Mouse (Mus musculus) myocyte (in vitro differentiated cells): ENCODE measurements around the gene Ddx52. TPM values are rescaled to one million over a fixed set of nuclear protein-coding genes. Genes with fewer than 3 reads are reported as not detected.

Experiments
- H3K27me3 ChIP-seq: one replicate; pipeline ENCODE4 v1.6.1; 2011; ENCODE audit not compliant: control insufficient read depth, insufficient read depth, insufficient read length
- H3K36me3 ChIP-seq: one replicate; pipeline ENCODE4 v1.6.1; 2011; ENCODE audit not compliant: control insufficient read depth, insufficient read depth
- H3K4me2 ChIP-seq: one replicate; pipeline ENCODE4 v1.6.1; 2011; ENCODE audit warnings: low read depth, control low read depth
- H3K4me3 ChIP-seq: one replicate; pipeline ENCODE4 v1.5.1; 2011; ENCODE audit warnings: mild to moderate bottlenecking, control low read depth, moderate library complexity
- H3K79me2 ChIP-seq: one replicate; pipeline ENCODE4 v1.6.1; 2011; ENCODE audit not compliant: control insufficient read depth, insufficient read depth
- H3ac ChIP-seq: one replicate; pipeline ENCODE4 v1.6.1; 2011; ENCODE audit not compliant: control insufficient read depth, insufficient read length
- CEBPB ChIP-seq: IDR thresholded peaks from 2 replicates; pipeline ENCODE4 v1.6.1; 2011; ENCODE audit warnings: mild to moderate bottlenecking, moderate library complexity; ENCODE audit not compliant: poor library complexity, insufficient read depth, severe bottlenecking
- E2F4 ChIP-seq: IDR thresholded peaks from one replicate; pipeline ENCODE4 v1.6.1; 2011; ENCODE audit warnings: mild to moderate bottlenecking, control low read depth, moderate library complexity; ENCODE audit not compliant: insufficient read depth
- MAX ChIP-seq: IDR thresholded peaks from one replicate; pipeline ENCODE4 v1.6.1; 2011; ENCODE audit warnings: low read depth, mild to moderate bottlenecking, control low read depth
- MYOD1 ChIP-seq, 3 experiments: IDR thresholded peaks; one replicate each; pipeline ENCODE4 v1.6.1; 2011; ENCODE audit warnings: control low read depth in 2 of 3, low read depth in 2 of 3, mild to moderate bottlenecking in 2 of 3, moderate library complexity in 1 of 3; ENCODE audit not compliant: insufficient read length in 2 of 3, control insufficient read depth in 1 of 3
- MYOG ChIP-seq, 3 experiments: IDR thresholded peaks; one replicate each; pipeline ENCODE4 v1.6.1; 2011; ENCODE audit warnings: control low read depth in 2 of 3, low read depth in 2 of 3, mild to moderate bottlenecking in 2 of 3; ENCODE audit not compliant: insufficient read length in 2 of 3, control insufficient read depth in 1 of 3, insufficient read depth in 1 of 3
- POLR2A ChIP-seq: IDR thresholded peaks from one replicate; pipeline ENCODE4 v1.6.1; 2011; ENCODE audit warnings: low read depth, mild to moderate bottlenecking, control low read depth, moderate library complexity; ENCODE audit not compliant: insufficient read length
- POLR2AphosphoS2 ChIP-seq: IDR thresholded peaks from one replicate; pipeline ENCODE4 v1.6.1; 2011; ENCODE audit warnings: low read depth, control low read depth; ENCODE audit not compliant: insufficient read length
- REST ChIP-seq: IDR thresholded peaks from one replicate; pipeline ENCODE4 v1.6.1; 2011; ENCODE audit warnings: mild to moderate bottlenecking, control low read depth, moderate library complexity; ENCODE audit not compliant: insufficient read depth, insufficient read length
- SRF ChIP-seq: IDR thresholded peaks from one replicate; pipeline ENCODE4 v1.6.1; 2011; ENCODE audit warnings: low read depth; ENCODE audit not compliant: control insufficient read depth, insufficient read length
- TCF12 ChIP-seq: IDR thresholded peaks from one replicate; pipeline ENCODE4 v1.6.1; 2011; ENCODE audit warnings: mild to moderate bottlenecking, control low read depth; ENCODE audit not compliant: poor library complexity, insufficient read depth, severe bottlenecking
- TCF3 ChIP-seq: IDR thresholded peaks from one replicate; pipeline ENCODE4 v1.6.1; 2011; ENCODE audit warnings: low read depth, control low read depth; ENCODE audit not compliant: insufficient read length
- USF1 ChIP-seq: IDR thresholded peaks from one replicate; pipeline ENCODE4 v1.6.1; 2011; ENCODE audit warnings: low read depth, mild to moderate bottlenecking, control low read depth, moderate library complexity
- polyA plus RNA-seq: library from polyadenylated mRNA; unstranded; fragments of >200 nt; fragmentation: generic; extraction: Trizol; gene quantifications from one replicate; pipeline ENCODE4 v1.2.1, GENCODE M21; 2012; ENCODE audit warnings: missing spikeins

Gene Ddx52
- polyA plus RNA-seq, 1 experiment = 12.1 TPM

GRCm38 (mm10) chr11:83956822-83957221, 15.0 kb downstream of the Ddx52 start:
- TF ChIP-seq E2F4 (no peak), POLR2AphosphoS2 (no peak), USF1 (no peak)
- H3K4me2 ChIP-seq = no peak overlapping the region
- H3ac ChIP-seq = no peak overlapping the region
- no peaks in the 10 kb centered on the region for H3K27me3 ChIP-seq
- H3K36me3 ChIP-seq = peaks cover 71% of the 10 kb centered on the region
- H3K4me3 ChIP-seq = no peak overlapping the region
- H3K79me2 ChIP-seq = no peaks in the 10 kb centered on the region

DNA sequence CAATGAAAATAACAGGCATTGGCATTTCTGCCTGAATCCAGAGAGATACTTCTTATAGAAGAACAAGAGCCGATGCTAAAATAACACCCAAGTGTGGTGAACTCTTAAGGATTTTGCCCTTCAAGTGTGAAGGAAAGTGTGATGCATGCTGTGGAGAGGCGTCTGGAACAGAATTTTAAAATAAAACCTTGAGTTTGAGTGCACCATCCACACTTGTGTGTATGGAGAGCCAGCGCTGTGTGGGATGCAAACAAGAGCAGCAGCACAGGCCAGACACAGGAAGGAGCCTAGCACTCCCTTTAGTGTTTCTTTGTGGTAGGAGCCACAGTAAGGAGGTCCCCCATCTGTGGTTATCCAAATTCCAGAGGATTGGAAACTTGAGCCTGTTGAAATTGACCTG, 20.1 kb downstream of the Ddx52 start:
- no peak overlapping the region for H3K4me2 ChIP-seq
- no peak overlapping the region for H3ac ChIP-seq
- no peaks in the 10 kb centered on the region for H3K79me2 ChIP-seq
- no peak overlapping the region for H3K4me3 ChIP-seq
- TF ChIP-seq REST (no peak), SRF (no peak), USF1 (no peak), MYOD1 (IDR thresholded peaks at IDR 0.05; ENCODE audit: control insufficient read depth in 1 of 3, insufficient read length in 2 of 3, low read depth in 2 of 3) (no peak), POLR2A (no peak), TCF3 (no peak), TCF12 (no peak), POLR2AphosphoS2 (no peak), CEBPB (no peak), MYOG (IDR thresholded peaks at IDR 0.05; ENCODE audit: control insufficient read depth in 1 of 3, insufficient read depth in 1 of 3, insufficient read length in 2 of 3, low read depth in 2 of 3) (no peak), MAX (no peak), E2F4 (no peak)
- peaks cover 33% of the 10 kb centered on the region for H3K36me3 ChIP-seq
- no peaks in the 10 kb centered on the region for H3K27me3 ChIP-seq

DNA sequence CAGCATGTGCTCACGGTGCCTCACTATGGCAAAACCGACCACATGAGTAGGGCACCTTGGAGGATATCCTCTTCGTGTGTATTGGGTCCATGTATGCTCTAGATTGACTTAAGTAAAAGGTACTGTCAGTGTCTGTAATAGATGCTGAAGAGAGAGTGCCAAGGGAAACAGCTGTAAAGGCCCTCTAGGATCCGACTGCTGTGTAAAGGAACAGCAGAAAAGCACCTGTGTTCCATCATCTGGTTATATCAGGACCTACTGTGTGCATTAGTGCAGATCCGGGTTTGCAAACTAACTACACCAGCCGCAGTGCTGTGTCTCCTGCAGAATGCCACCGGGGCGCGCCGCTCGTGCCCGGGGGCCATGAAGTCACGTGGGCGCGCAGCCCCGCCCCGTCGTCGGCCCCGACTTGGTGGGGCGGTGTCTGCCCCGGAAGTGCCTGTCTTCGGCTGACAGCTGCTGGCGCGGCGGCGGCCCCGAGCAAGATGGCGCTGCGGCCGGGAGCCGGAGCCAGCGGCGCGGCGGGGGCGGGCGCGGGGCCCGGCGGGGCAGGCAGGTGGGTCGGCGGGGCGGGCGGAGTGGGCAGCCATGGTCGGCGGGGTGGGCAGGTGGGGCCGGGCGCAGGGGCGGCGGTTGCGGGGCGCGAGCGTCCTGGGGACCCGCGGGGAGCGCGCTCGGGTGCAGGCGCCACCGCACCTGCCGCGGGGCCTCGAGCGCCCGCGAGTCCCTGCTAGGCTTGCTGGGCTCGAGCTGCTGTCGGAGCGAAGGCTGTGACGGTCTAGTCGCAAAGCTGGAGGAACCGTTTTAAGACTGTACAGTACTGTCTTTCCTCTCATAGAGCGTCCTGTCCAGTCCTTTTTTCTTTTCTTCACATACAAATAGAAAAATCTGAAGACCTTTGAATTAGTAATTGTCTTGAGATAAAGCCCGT, 22.4 kb downstream of the Ddx52 start, which contains the start of gene Synrg:
Synrg (plus strand) TSS at position 438 of the 931 bp plus-strand sequence.
- Histone ChIP-seq H3K4me3 (peak within 1 kb of the TSS; percentile 35), H3K4me2 (peak within 1 kb of the TSS; percentile 73), H3K79me2 (no peaks in the 10 kb centered on the region), H3K27me3 (no peaks in the 10 kb centered on the region), H3K36me3 (peaks cover 27% of the 10 kb centered on the region), H3ac (peak within 1 kb of the TSS; percentile 44)
- TF ChIP-seq TCF12 (no peak), POLR2AphosphoS2 (peak; percentile 68), POLR2A (peak; percentile 85), REST (no peak), E2F4 (no peak), TCF3 (peak; percentile 9), CEBPB (no peak), USF1 (peak; percentile 92), SRF (no peak), MAX (no peak), MYOD1 (IDR thresholded peaks at IDR 0.05; ENCODE audit: control insufficient read depth in 1 of 3, insufficient read length in 2 of 3, low read depth in 2 of 3) (peak in 2 of 3 experiments; percentile 74 to 82), MYOG (IDR thresholded peaks at IDR 0.05; ENCODE audit: control insufficient read depth in 1 of 3, insufficient read depth in 1 of 3, insufficient read length in 2 of 3, low read depth in 2 of 3) (peak in 2 of 3 experiments; percentile 89 to 92)

GRCm38 (mm10) chr11:83967436-83968204, 25.8 kb downstream of the Ddx52 start:
- no peak overlapping the region for H3ac ChIP-seq
- H3K36me3 ChIP-seq = peaks cover 6% of the 10 kb centered on the region
- H3K79me2 ChIP-seq = no peaks in the 10 kb centered on the region
- H3K4me3 ChIP-seq = no peak overlapping the region
- no peak for TF ChIP-seq MYOD1 (IDR thresholded peaks at IDR 0.05; ENCODE audit: control insufficient read depth in 1 of 3, insufficient read length in 2 of 3, low read depth in 2 of 3)
- TF ChIP-seq MYOG (IDR thresholded peaks at IDR 0.05; ENCODE audit: control insufficient read depth in 1 of 3, insufficient read depth in 1 of 3, insufficient read length in 2 of 3, low read depth in 2 of 3) = no peak
- TF ChIP-seq POLR2A = no peak
- TF ChIP-seq SRF = no peak
- TF ChIP-seq REST = no peak
- TF ChIP-seq TCF12 = no peak
- no peak for TF ChIP-seq E2F4
- no peak for TF ChIP-seq MAX
- TF ChIP-seq TCF3 = no peak
- no peak for TF ChIP-seq CEBPB
- no peaks in the 10 kb centered on the region for H3K27me3 ChIP-seq
- H3K4me2 ChIP-seq = no peak overlapping the region

DNA sequence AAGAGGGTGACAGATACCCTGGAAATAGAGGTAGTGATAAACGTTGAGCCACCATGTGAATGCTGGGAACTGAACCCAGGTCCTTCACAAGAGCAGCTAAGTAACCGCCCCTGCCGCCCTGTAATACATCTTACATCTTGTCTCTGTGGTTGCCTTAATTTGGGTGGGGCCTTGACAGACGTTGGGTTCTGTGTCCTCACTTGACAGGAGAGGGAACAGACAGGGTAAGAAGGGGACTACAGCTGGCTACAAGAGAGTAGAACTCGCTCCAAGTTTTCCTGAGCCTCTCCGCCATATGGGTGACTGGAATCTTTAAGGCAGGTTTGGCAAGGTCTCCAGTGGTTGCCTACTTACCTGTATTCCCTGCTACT, 26.3 kb downstream of the Ddx52 start:
- Histone ChIP-seq H3K27me3 (no peaks in the 10 kb centered on the region), H3K4me2 (no peak overlapping the region), H3K4me3 (no peak overlapping the region), H3K79me2 (no peaks in the 10 kb centered on the region), H3K36me3 (peaks cover 11% of the 10 kb centered on the region), H3ac (no peak overlapping the region)
- TF ChIP-seq MYOG (IDR thresholded peaks at IDR 0.05; ENCODE audit: control insufficient read depth in 1 of 3, insufficient read depth in 1 of 3, insufficient read length in 2 of 3, low read depth in 2 of 3) = no peak
- TF ChIP-seq MAX = no peak
- TF ChIP-seq SRF = no peak
- no peak for TF ChIP-seq MYOD1 (IDR thresholded peaks at IDR 0.05; ENCODE audit: control insufficient read depth in 1 of 3, insufficient read length in 2 of 3, low read depth in 2 of 3)
- no peak for TF ChIP-seq POLR2AphosphoS2
- no peak for TF ChIP-seq E2F4
- TF ChIP-seq TCF3 = no peak
- no peak for TF ChIP-seq TCF12
- TF ChIP-seq POLR2A = no peak
- no peak for TF ChIP-seq USF1
- TF ChIP-seq REST = no peak
- no peak for TF ChIP-seq CEBPB
